Mouse (Mus musculus) MEL (cell line): Measurements from ENCODE around the gene Igfbp3. TPM values are rescaled to one million over a fixed set of nuclear protein-coding genes. Genes with fewer than 3 reads are reported as not detected.

Experiments
- DNase-seq: peaks from one replicate; pipeline ENCODE4 v3.0.0; 2011; ENCODE audit warnings: low read depth, low spot score
- H3K27ac ChIP-seq: 2 replicates; pipeline ENCODE4 v1.5.1; 2012; ENCODE audit warnings: low read depth, mild to moderate bottlenecking, control low read depth, low read length, moderate library complexity; ENCODE audit not compliant: control insufficient read depth
- H3K27me3 ChIP-seq, 2 experiments: fragments of 150-350 bp in 1 of 2; sonication (generic) in 1 of 2; 2 replicates each; pipeline ENCODE4 v1.6.1; 2012; ENCODE audit warnings: low read length in 2 of 2, mild to moderate bottlenecking in 2 of 2, improper control_type of control experiment in 1 of 2, moderate library complexity in 1 of 2; ENCODE audit not compliant: insufficient read depth in 2 of 2, control insufficient read depth in 1 of 2
- H3K36me3 ChIP-seq, 2 experiments: 2 replicates each; pipeline ENCODE4 v1.6.1; 2012 to 2014; ENCODE audit warnings: low read length in 2 of 2, improper control_type of control experiment in 1 of 2, inconsistent platforms in 1 of 2, mild to moderate bottlenecking in 1 of 2; ENCODE audit not compliant: insufficient read depth in 2 of 2, control insufficient read depth in 1 of 2
- H3K4me1 ChIP-seq, 2 experiments: fragments of 150-350 bp in 1 of 2; sonication (generic) in 1 of 2; 2 replicates each; pipeline ENCODE4 v1.6.1; 2012; ENCODE audit warnings: low read length in 2 of 2, improper control_type of control experiment in 1 of 2, mild to moderate bottlenecking in 1 of 2; ENCODE audit not compliant: insufficient read depth in 2 of 2, control insufficient read depth in 1 of 2
- H3K4me3 ChIP-seq, 2 experiments: fragments of 150-350 bp in 1 of 2; sonication (generic) in 1 of 2; 2 replicates each; pipeline ENCODE4 v1.5.1; 2012; ENCODE audit warnings: low read depth in 2 of 2, low read length in 2 of 2, mild to moderate bottlenecking in 2 of 2, moderate library complexity in 2 of 2, control low read depth in 1 of 2, improper control_type of control experiment in 1 of 2; ENCODE audit not compliant: control insufficient read depth in 1 of 2, insufficient read depth in 1 of 2
- H3K79me2 ChIP-seq: 2 replicates; pipeline ENCODE4 v1.6.1; 2012; ENCODE audit warnings: mild to moderate bottlenecking, low read length, moderate library complexity; ENCODE audit not compliant: control insufficient read depth, poor library complexity, insufficient read depth
- H3K9ac ChIP-seq: 2 replicates; pipeline ENCODE4 v1.6.1; 2012; ENCODE audit warnings: low read depth, mild to moderate bottlenecking, control low read depth, low read length, moderate library complexity; ENCODE audit not compliant: control insufficient read depth, poor library complexity, severe bottlenecking
- H3K9me3 ChIP-seq: fragments of 150-350 bp; sonication (generic); replicated peaks from 2 replicates; pipeline ENCODE4 v1.6.1; 2012; ENCODE audit warnings: mild to moderate bottlenecking, low read length, improper control_type of control experiment, moderate library complexity; ENCODE audit not compliant: insufficient read depth
- BHLHE40 ChIP-seq: IDR thresholded peaks from 2 replicates; pipeline ENCODE4 v1.6.1; 2012; ENCODE audit warnings: low read depth, mild to moderate bottlenecking, inconsistent platforms, low read length, improper control_type of control experiment, borderline replicate concordance
- CHD1 ChIP-seq: IDR thresholded peaks from 2 replicates; pipeline ENCODE4 v1.6.1; 2012; ENCODE audit warnings: low read depth, mild to moderate bottlenecking, inconsistent platforms, low read length, improper control_type of control experiment
- CTCF ChIP-seq, 3 experiments: IDR thresholded peaks in 2 of 3; conservative IDR thresholded peaks in 1 of 3; 2 replicates each; pipeline ENCODE4 v1.5.1; 2011 to 2012; ENCODE audit warnings: low read length in 3 of 3, low read depth in 2 of 3, mild to moderate bottlenecking in 2 of 3, improper control_type of control experiment in 1 of 3, inconsistent platforms in 1 of 3, mixed read lengths in 1 of 3, moderate library complexity in 1 of 3; ENCODE audit not compliant: control insufficient read depth in 1 of 3, insufficient read depth in 1 of 3, poor library complexity in 1 of 3, severe bottlenecking in 1 of 3
- ETS1 ChIP-seq: IDR thresholded peaks from 2 replicates; pipeline ENCODE4 v1.6.1; 2012; ENCODE audit warnings: low read depth, mild to moderate bottlenecking, inconsistent platforms, low read length, improper control_type of control experiment, moderate library complexity
- GABPA ChIP-seq: IDR thresholded peaks from 2 replicates; pipeline ENCODE4 v1.6.1; 2012; ENCODE audit warnings: low read depth, mild to moderate bottlenecking, inconsistent platforms, low read length, improper control_type of control experiment, moderate library complexity
- KAT2A ChIP-seq: conservative IDR thresholded peaks from 2 replicates; pipeline ENCODE4 v1.6.1; 2012; ENCODE audit warnings: low read depth, low read length, improper control_type of control experiment, inconsistent platforms
- MAZ ChIP-seq: IDR thresholded peaks from 2 replicates; pipeline ENCODE4 v1.6.1; 2012; ENCODE audit warnings: low read depth, mild to moderate bottlenecking, inconsistent platforms, low read length, improper control_type of control experiment
- MEF2A ChIP-seq: IDR thresholded peaks from 2 replicates; pipeline ENCODE4 v1.6.1; 2014; ENCODE audit warnings: low read depth, mild to moderate bottlenecking, inconsistent platforms, low read length, improper control_type of control experiment; ENCODE audit not compliant: poor library complexity, insufficient replicate concordance, severe bottlenecking; ENCODE audit errors: extremely low read depth
- NELFE ChIP-seq: IDR thresholded peaks from 2 replicates; pipeline ENCODE4 v1.6.1; 2011; ENCODE audit warnings: low read depth, low read length, improper control_type of control experiment
- NRF1 ChIP-seq: IDR thresholded peaks from 2 replicates; pipeline ENCODE4 v1.6.1; 2014; ENCODE audit warnings: low read depth, mild to moderate bottlenecking, inconsistent platforms, low read length, improper control_type of control experiment, moderate library complexity; ENCODE audit not compliant: poor library complexity, insufficient read depth, severe bottlenecking
- POLR2AphosphoS2 ChIP-seq: IDR thresholded peaks from 2 replicates; pipeline ENCODE4 v1.6.1; 2011; ENCODE audit warnings: low read length, improper control_type of control experiment
- POLR2AphosphoS5 ChIP-seq: IDR thresholded peaks from 2 replicates; pipeline ENCODE4 v1.6.1; 2012; ENCODE audit warnings: low read depth, borderline replicate concordance, mild to moderate bottlenecking, inconsistent platforms, low read length, moderate library complexity, mixed read lengths
- SIN3A ChIP-seq: IDR thresholded peaks from 2 replicates; pipeline ENCODE4 v1.6.1; 2012; ENCODE audit warnings: low read length, improper control_type of control experiment, inconsistent platforms
- TAL1 ChIP-seq: IDR thresholded peaks from 2 replicates; pipeline ENCODE4 v1.6.1; 2012; ENCODE audit warnings: mild to moderate bottlenecking, inconsistent platforms, low read length, moderate library complexity, mixed read lengths
- TBP ChIP-seq: IDR thresholded peaks from 2 replicates; pipeline ENCODE4 v1.8.0; 2011; ENCODE audit warnings: low read depth, low read length, improper control_type of control experiment
- TCF12 ChIP-seq: IDR thresholded peaks from 2 replicates; pipeline ENCODE4 v1.6.1; 2014; ENCODE audit warnings: low read depth, mild to moderate bottlenecking, inconsistent platforms, low read length, improper control_type of control experiment, moderate library complexity
- ZC3H11A ChIP-seq: IDR thresholded peaks from 2 replicates; pipeline ENCODE4 v1.6.1; 2012; ENCODE audit warnings: low read depth, mild to moderate bottlenecking, inconsistent platforms, low read length, improper control_type of control experiment
- ZMIZ1 ChIP-seq: IDR thresholded peaks from 2 replicates; pipeline ENCODE4 v1.6.1; 2012; ENCODE audit warnings: low read depth, mild to moderate bottlenecking, inconsistent platforms, low read length, improper control_type of control experiment, moderate library complexity
- ZNF384 ChIP-seq: IDR thresholded peaks from 2 replicates; pipeline ENCODE4 v1.6.1; 2012; ENCODE audit warnings: low read depth, mild to moderate bottlenecking, inconsistent platforms, low read length, improper control_type of control experiment
- polyA plus RNA-seq, 2 experiments: library from polyadenylated mRNA; stranded (reverse) in 1 of 2; unstranded in 1 of 2; fragments of >175 nt in 1 of 2; fragments of >200 nt in 1 of 2; gene quantifications; 2 replicates each; pipeline versions ENCODE4 v1.2.1 to v1.2.4; 2012; ENCODE audit warnings: low replicate concordance in 2 of 2, low read depth in 1 of 2; ENCODE audit not compliant: insufficient read length in 2 of 2, insufficient read depth in 1 of 2, missing spikeins in 1 of 2
- total RNA-seq: library from RNA; depleted of rRNA; stranded (reverse); fragments of 300-350 nt; gene quantifications from 2 replicates; pipeline ENCODE4 v1.2.3, GENCODE M21; 2012

Gene Igfbp3
- total and polyA plus RNA-seq, 3 experiments = not detected

DNA sequence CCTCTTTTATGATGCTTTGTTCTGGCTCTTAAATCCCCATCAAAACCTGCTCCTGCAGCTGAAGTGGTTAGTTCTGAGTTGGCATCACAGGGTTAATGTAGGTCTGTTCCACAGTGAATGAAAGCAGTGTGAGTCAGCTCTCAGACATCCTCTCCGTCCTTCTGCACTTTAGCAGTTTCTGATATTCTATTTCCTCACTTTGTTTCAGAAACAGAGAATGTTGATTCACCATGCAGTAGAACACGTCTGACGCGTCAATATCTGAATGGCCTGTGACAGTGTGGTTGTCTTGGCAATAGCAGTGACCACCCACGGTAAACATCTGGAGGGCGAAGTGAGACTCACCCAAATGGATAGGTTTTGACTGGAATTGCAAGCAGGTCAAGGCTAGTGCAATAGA, 24.0 kb upstream of the Igfbp3 start:
- no peak for TF ChIP-seq SIN3A
- TF ChIP-seq MAZ = no peak
- TF ChIP-seq ZNF384 = no peak
- no peak for TF ChIP-seq ZC3H11A
- TF ChIP-seq BHLHE40 = no peak
- TF ChIP-seq MEF2A = no peak
- TF ChIP-seq, all 39 proteins: peak for 0
- no peak overlapping the region for H3K27ac ChIP-seq
- no peaks in the 10 kb centered on the region for H3K79me2 ChIP-seq
- no peak overlapping the region for H3K9ac ChIP-seq
- H3K4me1 ChIP-seq = no peaks in the 10 kb centered on the region
- no peak for DNase-seq
- H3K9me3 ChIP-seq = no peaks in the 10 kb centered on the region
- H3K36me3 ChIP-seq = no peaks in the 10 kb centered on the region
- H3K4me3 ChIP-seq = no peak overlapping the region
- no peaks in the 10 kb centered on the region for H3K27me3 ChIP-seq

DNA sequence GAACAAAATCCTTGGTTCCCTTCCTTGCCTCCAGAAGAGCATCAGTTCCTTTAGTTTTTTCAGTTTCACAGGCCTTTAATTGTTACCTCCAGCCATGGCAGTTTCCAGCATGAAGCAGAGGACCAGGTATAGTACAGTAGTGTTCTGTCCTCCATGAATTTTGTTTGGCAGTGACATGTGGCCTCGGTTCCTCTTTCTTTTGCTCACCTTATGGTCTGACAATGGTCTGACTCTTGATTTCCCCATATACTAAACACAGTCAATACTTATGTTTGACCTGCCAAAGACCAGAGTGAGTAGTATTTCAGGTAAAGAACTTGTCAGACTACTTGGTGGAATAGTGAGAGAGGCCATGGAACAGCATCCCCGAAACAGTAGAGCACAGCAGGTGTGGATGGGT, 23.0 kb upstream of the Igfbp3 start:
- no peak for DNase-seq
- H3K36me3 ChIP-seq = no peaks in the 10 kb centered on the region
- no peak overlapping the region for H3K9ac ChIP-seq
- no peaks in the 10 kb centered on the region for H3K4me1 ChIP-seq
- no peaks in the 10 kb centered on the region for H3K27me3 ChIP-seq
- no peaks in the 10 kb centered on the region for H3K79me2 ChIP-seq
- H3K27ac ChIP-seq = no peak overlapping the region
- TF ChIP-seq CHD1 (no peak), ZMIZ1 (no peak), POLR2AphosphoS5 (no peak), KAT2A (no peak), NRF1 (no peak), NELFE (no peak), TBP (no peak), GABPA (no peak), POLR2AphosphoS2 (no peak), TCF12 (no peak), CTCF (IDR thresholded peaks at IDR 0.05 in 2 of 3, conservative IDR thresholded peaks at IDR 0.05 in 1 of 3; ENCODE audit: control insufficient read depth in 1 of 3, insufficient read depth in 1 of 3, low read depth in 2 of 3, low read length in 3 of 3, poor library complexity in 1 of 3, severe bottlenecking in 1 of 3) (no peak), TAL1 (no peak), ETS1 (no peak)
- TF ChIP-seq, all 39 proteins: peak for 0
- H3K9me3 ChIP-seq = no peaks in the 10 kb centered on the region
- H3K4me3 ChIP-seq = no peak overlapping the region
